Mouse (Mus musculus) lung, embryonic 14.5 days (tissue): ENCODE measurements at regions not wholly inside any gene's neighbourhood (a gene's known extent, or its start where the extent isn't known, plus 50 kb on each side); places are given as distances from the start of the nearest gene placed in this dataset.
"Not testable (repeated sequence)": the region's sequence is repeated elsewhere in the genome, so short reads cannot be mapped to it uniquely, and the experiment has no call there.

ENCODE experiments used
- ATAC-seq: fragments of 200-750 bp; cut with Nextera tagmentation; 2 replicates; pipeline ENCODE4 v1.8.0; 2017; ENCODE audit warnings: mild to moderate bottlenecking, moderate TSS enrichment, moderate library complexity; ENCODE audit not compliant: insufficient read depth
- DNase-seq: peaks from one replicate; pipeline ENCODE4 v3.0.0-alpha.2; 2015
- H3K27ac ChIP-seq: fragments of 300-500 bp; sonication (generic); 2 replicates; pipeline ENCODE4 v1.5.1; 2014; ENCODE audit warnings: low read depth, mild to moderate bottlenecking, moderate library complexity
- H3K27me3 ChIP-seq: fragments of 300-500 bp; sonication (generic); 2 replicates; pipeline ENCODE4 v1.6.1; 2014; ENCODE audit warnings: low read length, control low read depth; ENCODE audit not compliant: insufficient read depth
- H3K36me3 ChIP-seq: fragments of 300-500 bp; sonication (generic); 2 replicates; pipeline ENCODE4 v1.6.1; 2014; ENCODE audit warnings: control low read depth; ENCODE audit not compliant: insufficient read depth
- H3K4me1 ChIP-seq: fragments of 300-500 bp; sonication (generic); 2 replicates; pipeline ENCODE4 v1.6.1; 2014; ENCODE audit warnings: antibody characterized with exemption, control low read depth; ENCODE audit not compliant: insufficient read depth
- H3K4me2 ChIP-seq: fragments of 300-500 bp; sonication (generic); 2 replicates; pipeline ENCODE4 v1.6.1; 2014; ENCODE audit warnings: mild to moderate bottlenecking
- H3K4me3 ChIP-seq: fragments of 300-500 bp; sonication (generic); 2 replicates; pipeline ENCODE4 v1.5.1; 2014; ENCODE audit warnings: low read depth, low read length
- H3K9ac ChIP-seq: fragments of 300-500 bp; sonication (generic); 2 replicates; pipeline ENCODE4 v1.6.1; 2014
- H3K9me3 ChIP-seq: fragments of 300-500 bp; sonication (generic); 2 replicates; pipeline ENCODE4 v1.6.1; 2016; ENCODE audit warnings: low read depth, low read length, control low read depth
- CTCF ChIP-seq: IDR thresholded peaks from 2 replicates; pipeline ENCODE4 v1.5.1; 2016; ENCODE audit warnings: antibody characterized with exemption, low read depth
- WGBS: fragments of 180-500 bp; shearing (Covaris S2); extraction: QIAGEN DNeasy Blood & Tissue Kit; methylation state at CpG from one replicate; pipeline ENCODE4 v1.1.7; 2014; 5-methylcytosine and 5-hydroxymethylcytosine counted together

DNA sequence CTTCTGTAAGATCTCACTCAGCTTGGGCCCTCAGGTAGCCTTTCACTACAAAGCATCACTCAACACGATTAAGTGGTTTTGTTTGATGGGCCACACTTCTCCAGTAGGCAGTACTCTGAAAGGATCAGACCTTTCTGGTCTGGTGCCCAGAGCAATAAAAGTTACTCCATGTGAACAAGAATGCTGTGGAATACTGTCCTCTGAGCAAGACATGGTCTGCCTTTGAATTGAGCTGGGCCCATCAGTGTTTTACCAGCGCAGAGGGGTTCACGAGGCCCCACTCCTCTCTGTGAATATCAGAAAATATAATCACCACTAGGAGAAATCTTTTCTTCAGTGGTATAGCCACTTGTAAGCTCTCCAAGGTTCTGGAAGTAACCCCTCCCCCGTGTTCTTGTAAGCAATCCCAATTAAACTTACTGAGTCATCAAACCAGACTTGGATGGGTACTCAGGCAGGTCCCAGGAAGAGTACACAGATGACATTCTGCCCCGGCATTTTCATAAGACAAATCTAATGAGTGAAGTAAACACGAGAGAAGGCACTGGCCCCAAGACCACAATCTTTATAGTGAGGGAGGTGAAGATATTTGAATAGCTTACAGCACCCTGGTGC lies 292.0 kb downstream of the Gadd45g start:
- TF ChIP-seq CTCF, result no peak
- DNase-seq, result no peak
- Histone ChIP-seq H3K9ac (no peak overlapping the region), H3K4me3 (no peak overlapping the region), H3K4me2 (no peak overlapping the region), H3K27ac (no peak overlapping the region), H3K4me1 (no peaks in the 10 kb centered on the region), H3K36me3 (no peaks in the 10 kb centered on the region), H3K9me3 (no peaks in the 10 kb centered on the region), H3K27me3 (no peaks in the 10 kb centered on the region)
- 58% methylated on average over 6 of the region's 6 CpGs for WGBS
- no peak for ATAC-seq

DNA sequence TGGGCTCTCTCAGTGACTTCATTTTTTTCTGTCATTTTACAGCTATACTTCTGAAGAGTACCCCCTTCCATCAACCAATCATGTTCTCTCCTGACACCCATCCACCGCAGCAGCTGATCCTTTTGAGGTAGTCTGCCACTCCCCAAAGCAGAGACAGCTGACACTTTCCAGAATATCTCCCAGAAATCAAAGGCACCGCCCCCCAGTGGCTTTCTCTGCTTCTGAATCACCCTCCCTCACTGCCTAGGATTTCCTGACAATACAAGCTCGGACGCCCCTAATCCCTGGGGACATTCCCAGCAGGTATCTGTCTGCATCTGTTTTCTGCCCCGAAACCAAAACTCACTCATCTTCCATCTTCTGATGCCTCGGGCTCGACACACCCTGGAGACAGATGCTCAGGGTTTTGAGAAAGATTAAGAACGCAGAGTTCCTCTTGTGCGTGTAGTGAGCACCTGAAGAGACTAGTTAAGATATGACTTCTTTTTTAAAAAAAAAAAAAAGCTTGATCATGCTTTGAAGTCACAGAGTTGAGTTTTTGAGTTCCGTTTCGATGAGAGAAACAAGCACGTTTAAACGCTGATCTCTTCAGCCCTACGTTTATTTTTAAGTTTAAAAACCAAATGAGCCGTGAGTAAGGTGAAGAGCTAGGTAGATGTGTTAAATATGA lies 292.8 kb downstream of the Gadd45g start:
- no peaks in the 10 kb centered on the region for H3K9me3 ChIP-seq
- H3K4me2 ChIP-seq, result no peak overlapping the region
- no peak overlapping the region for H3K27ac ChIP-seq
- no peak for ATAC-seq
- no peak for TF ChIP-seq CTCF
- H3K27me3 ChIP-seq, result no peaks in the 10 kb centered on the region
- H3K4me3 ChIP-seq, result no peak overlapping the region
- WGBS, result 31% methylated on average over 15 of the region's 15 CpGs
- H3K4me1 ChIP-seq, result no peaks in the 10 kb centered on the region
- no peak overlapping the region for H3K9ac ChIP-seq
- H3K36me3 ChIP-seq, result no peaks in the 10 kb centered on the region
- no peak for DNase-seq

DNA sequence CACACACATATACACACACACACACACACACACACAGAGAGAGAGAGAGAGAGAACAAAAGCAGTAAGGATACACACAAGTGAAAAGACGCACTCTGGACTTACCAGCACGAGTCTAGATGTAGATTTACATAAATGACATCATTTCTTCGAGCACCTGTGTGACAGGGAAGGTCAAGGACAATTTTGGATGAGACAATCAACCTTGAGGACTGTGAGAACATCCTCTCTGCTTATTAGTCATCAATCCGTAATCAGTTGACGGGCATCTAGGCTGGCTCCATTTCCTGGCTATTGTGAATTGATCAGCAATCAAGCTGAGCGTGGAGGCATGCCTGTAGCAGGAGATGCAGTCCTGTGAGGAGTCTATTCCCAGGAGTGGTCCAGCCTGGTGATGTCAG lies 293.7 kb downstream of the Gadd45g start:
- Histone ChIP-seq H3K4me1 (no peaks in the 10 kb centered on the region), H3K9me3 (no peaks in the 10 kb centered on the region), H3K4me2 (no peak overlapping the region), H3K36me3 (no peaks in the 10 kb centered on the region), H3K9ac (no peak overlapping the region), H3K27ac (no peak overlapping the region), H3K27me3 (no peaks in the 10 kb centered on the region), H3K4me3 (no peak overlapping the region)
- DNase-seq, result no peak
- 62% methylated on average over 6 of the region's 6 CpGs for WGBS
- ATAC-seq, result no peak
- no peak for TF ChIP-seq CTCF

DNA sequence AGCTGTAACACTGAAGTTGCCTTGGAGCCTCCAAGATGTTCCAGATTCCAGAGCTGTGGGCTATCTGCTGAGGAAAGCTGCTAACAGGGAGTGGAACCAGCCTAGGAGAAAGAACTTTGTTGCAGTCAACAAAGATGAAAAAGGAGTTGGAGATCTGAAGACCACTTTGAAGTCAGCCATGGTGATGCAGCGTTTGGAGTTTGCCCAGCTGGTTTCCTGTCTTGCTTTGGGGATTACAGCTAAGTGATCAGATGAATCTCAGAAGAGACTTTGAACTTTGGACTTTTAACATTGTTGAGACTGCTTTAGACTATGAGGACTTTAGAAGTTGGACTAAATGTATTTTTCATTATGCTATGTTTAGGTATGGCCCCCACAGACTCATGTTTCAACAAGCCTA lies 297.6 kb downstream of the Gadd45g start:
- not testable (repeated sequence) for H3K4me1 ChIP-seq, ATAC-seq, H3K27me3 ChIP-seq, H3K9me3 ChIP-seq, H3K4me3 ChIP-seq, H3K36me3 ChIP-seq, H3K4me2 ChIP-seq, H3K27ac ChIP-seq, DNase-seq, H3K9ac ChIP-seq
- WGBS, result 50% methylated on average over 1 of the region's 1 CpGs

DNA sequence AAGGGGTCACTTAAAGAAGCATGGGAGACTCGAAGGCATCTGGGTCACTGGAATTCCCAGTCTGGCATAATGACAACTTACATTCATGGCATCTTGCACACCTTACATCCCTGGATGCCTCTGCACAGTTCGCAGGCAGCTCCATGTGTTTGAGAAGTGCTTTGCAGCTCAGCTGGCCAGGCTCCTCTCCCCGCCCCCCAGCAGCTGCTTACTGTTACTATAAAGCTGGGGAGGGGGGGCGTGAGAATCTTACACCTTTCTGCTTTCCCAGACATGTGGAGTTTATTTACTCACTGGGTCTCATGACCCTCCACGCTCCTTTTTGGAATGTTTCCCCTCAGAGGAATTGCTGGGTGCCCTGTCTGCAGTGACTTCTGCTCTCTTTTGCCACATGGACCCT lies 299.4 kb downstream of the Gadd45g start:
- no peak for TF ChIP-seq CTCF
- Histone ChIP-seq H3K9me3 (peaks cover 4% of the 10 kb centered on the region; the same call in 1 of the 2 replicates), H3K4me2 (no peak overlapping the region), H3K27ac (no peak overlapping the region), H3K4me3 (no peak overlapping the region), H3K27me3 (no peaks in the 10 kb centered on the region), H3K9ac (no peak overlapping the region), H3K4me1 (no peaks in the 10 kb centered on the region), H3K36me3 (no peaks in the 10 kb centered on the region)
- ATAC-seq, result no peak
- 59% methylated on average over 5 of the region's 5 CpGs for WGBS
- no peak for DNase-seq

DNA sequence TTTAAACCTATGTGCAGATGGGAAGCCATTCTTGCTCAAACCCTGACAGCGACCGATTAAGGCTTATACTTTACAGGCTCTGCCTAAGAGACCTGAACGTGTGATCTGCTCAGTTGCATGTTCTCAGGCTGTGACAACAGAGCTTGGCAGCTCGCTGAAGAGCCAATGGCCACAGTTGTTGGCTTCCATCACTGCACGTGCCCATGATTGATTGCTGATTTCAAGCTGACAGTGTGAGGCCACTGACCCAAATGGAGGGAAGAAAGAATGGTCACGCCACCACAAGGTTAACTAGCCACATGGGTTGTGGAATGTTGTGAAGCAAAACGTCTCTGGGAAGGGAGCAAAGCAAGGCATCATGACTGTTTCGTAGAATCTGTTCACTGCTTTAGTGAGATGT lies 303.8 kb downstream of the Gadd45g start:
- no peak for ATAC-seq
- Histone ChIP-seq H3K4me3 (no peak overlapping the region), H3K9ac (no peak overlapping the region), H3K27ac (no peak overlapping the region), H3K4me2 (no peak overlapping the region), H3K27me3 (no peaks in the 10 kb centered on the region), H3K9me3 (peaks cover 4% of the 10 kb centered on the region; the same call in 1 of the 2 replicates), H3K4me1 (peaks cover 15% of the 10 kb centered on the region), H3K36me3 (no peaks in the 10 kb centered on the region)
- no peak for DNase-seq
- TF ChIP-seq CTCF, result no peak
- WGBS, result 80% methylated on average over 8 of the region's 8 CpGs

DNA sequence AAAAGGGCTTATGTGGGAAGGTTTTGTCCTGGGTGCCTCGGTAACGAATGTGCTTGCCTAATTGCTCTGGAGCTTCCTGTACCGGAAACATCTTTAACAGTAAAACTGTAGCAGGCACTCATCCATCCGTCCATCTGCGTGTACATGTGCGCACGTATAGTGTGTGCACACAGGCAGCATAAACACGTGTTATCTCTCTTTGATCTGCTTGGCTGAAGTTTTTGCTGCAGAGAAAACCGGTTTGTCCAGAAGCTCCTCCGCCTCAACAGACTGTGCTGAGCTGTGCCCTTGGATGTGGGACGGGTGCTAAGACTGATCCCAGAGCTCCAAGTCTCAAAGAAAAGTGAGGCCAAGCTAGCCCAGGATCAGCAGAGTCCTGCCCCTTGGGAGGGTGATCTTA lies 305.3 kb downstream of the Gadd45g start:
- Histone ChIP-seq H3K9me3 (no peaks in the 10 kb centered on the region), H3K27ac (peak overlapping the region; percentile 81), H3K27me3 (no peaks in the 10 kb centered on the region), H3K4me3 (no peak overlapping the region), H3K4me1 (peaks cover 25% of the 10 kb centered on the region), H3K9ac (no peak overlapping the region), H3K36me3 (no peaks in the 10 kb centered on the region), H3K4me2 (peak overlapping the region; percentile 21; the same call in 1 of the 2 replicates)
- DNase-seq (peak; percentile 78), ATAC-seq (peak; percentile 67)
- WGBS, result 32% methylated on average over 11 of the region's 11 CpGs
- no peak for TF ChIP-seq CTCF
